Mouse (Mus musculus) granulocyte monocyte progenitor cell, adult 5-6 weeks (primary cell): ENCODE measurements around the gene Etv6. TPM values are rescaled to one million over a fixed set of nuclear protein-coding genes. Genes with fewer than 3 reads are reported as not detected.
A peak's percentile ranks its signal among the peaks of the same experiment; 100 is the strongest.

Source experiments
- ATAC-seq: replicated peaks from 2 replicates; pipeline ENCODE4 v1.8.0; 2016; ENCODE audit warnings: mild to moderate bottlenecking, moderate TSS enrichment, inconsistent platforms; ENCODE audit not compliant: poor library complexity, severe bottlenecking
- total RNA-seq, 2 experiments: library from RNA; stranded (forward) in 1 of 2; stranded (reverse) in 1 of 2; fragments of 200-712, 200-1000 nt in 1 of 2; fragments of >200 nt in 1 of 2; fragmentation: Nextera tagmentation in 1 of 2; gene quantifications; 2 replicates each; pipeline ENCODE4 v1.2.3; 2014 to 2017

Gene Etv6
- total RNA-seq, 2 experiments from 2014 or later: 83.9 to 100 TPM

GRCm38 (mm10) chr6:134226349-134227169 is 191.1 kb downstream of the Etv6 start:
- ATAC-seq: 0 out of 2 replicates have a peak, but pooled peaks have one; percentile 12

DNA sequence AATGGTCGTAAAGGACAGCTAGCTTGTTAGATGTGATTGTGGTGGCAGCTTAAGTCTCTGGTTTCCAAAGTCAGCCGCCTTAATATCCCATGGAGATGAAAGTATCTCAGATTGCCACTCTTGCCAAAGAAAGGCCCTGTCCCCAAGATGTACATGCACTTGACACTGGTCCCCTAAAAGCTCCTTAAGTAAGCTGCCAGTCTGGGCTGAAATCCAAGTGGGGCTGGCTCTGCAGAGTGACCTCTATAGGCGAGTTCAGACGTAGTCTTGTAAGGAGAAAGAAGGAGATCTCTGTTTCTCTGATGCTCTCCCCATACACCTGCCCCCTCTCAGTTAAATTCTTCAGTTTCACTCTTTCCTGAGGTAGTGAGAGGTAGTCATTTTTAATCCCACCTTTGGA is 200.8 kb downstream of the Etv6 start:
- no peak for ATAC-seq

- ATAC-seq: no peak
Measured at GRCm38 (mm10) chr6:134238455-134238854, 203.0 kb downstream of the Etv6 start.

DNA sequence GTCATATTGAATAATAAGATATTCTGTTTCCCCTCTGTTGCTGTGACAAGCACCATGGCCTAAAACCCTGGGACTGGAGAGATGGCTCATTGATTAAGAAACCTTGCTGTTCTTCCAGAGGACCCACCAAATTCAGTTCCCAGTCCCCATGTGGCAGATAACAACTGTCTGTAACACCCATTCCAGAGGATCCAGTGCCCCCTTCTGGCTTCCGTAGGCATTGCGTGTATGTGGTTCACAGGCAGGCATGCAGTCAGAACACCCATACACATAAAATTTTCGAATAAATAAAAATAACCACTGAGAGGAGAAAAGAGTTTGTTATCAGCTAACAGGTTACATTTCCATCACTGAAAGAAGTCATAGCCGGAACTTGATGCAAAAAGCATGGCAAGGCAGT is 205.5 kb downstream of the Etv6 start:
- no peak for ATAC-seq

GRCm38 (mm10) chr6:134243119-134243518 is 207.6 kb downstream of the Etv6 start:
- ATAC-seq: peak; percentile 6; the same call in 1 of the 2 replicates

DNA sequence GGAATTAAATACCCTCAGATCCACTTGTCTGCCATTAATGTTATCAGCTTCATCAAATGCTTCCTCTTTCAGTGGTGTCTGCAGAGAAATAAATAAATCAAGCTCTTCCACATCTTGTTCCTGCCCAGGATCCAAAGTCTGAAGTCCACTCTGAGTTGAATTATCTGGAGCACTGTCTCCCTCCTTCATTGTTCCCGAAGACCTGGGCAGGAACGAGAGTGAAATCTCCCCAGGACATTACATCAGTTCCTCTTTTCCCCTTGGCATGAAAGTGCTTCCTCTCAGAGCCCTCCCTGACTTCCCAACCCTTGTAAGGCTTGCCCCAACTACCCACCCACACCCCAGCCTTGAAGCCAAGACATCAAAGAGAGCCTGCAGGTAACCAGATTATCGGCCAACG is 208.0 kb downstream of the Etv6 start:
- peak; percentile 75 for ATAC-seq

- ATAC-seq: no peak
Measured at GRCm38 (mm10) chr6:134244071-134244470, 208.6 kb downstream of the Etv6 start.

DNA sequence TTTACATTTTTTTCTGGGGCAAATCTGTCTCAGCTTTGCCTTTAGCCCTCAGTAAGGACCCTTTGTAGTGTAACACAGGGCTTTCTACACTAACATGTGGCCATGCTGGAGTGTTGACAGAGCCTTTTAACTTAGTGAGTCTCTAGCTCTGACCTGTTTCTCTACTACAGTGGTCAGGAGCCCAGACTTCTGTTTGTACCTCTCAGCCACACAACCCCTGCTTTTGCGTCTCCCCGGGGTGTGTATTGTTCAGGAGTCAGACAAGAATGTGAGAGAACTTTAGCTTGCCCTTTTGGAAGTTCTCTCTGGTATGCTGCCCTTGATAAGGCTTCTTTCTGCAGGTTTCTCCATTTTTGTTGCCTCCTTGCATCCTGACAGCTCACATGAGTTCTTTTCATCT is 210.6 kb downstream of the Etv6 start:
- ATAC-seq: no peak

DNA sequence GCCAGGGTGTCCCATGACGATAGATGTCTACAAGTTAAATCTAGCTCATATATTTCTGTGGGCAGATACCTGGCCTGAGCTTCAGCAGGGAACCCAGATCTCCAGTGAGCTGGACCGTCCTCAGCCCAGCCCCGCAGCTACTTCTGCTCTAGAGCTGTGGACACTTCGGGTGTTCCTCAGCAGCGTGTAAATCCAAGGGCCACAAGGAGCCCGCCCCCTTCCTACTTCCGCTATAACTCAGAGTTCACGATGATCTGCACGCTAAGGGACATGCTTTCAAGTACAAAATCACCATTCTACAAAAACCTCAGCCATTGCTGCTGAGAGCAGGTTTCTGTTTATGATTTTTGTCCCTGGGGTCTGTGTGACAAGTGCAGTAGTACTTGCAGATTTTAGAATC is 211.8 kb downstream of the Etv6 start:
- ATAC-seq: peak; percentile 71

GRCm38 (mm10) chr6:134248720-134249119 is 213.2 kb downstream of the Etv6 start:
- ATAC-seq: no peak

- no peak for ATAC-seq
Measured at GRCm38 (mm10) chr6:134250764-134251163, 215.3 kb downstream of the Etv6 start.

GRCm38 (mm10) chr6:134251364-134251763 is 215.9 kb downstream of the Etv6 start:
- no peak for ATAC-seq

DNA sequence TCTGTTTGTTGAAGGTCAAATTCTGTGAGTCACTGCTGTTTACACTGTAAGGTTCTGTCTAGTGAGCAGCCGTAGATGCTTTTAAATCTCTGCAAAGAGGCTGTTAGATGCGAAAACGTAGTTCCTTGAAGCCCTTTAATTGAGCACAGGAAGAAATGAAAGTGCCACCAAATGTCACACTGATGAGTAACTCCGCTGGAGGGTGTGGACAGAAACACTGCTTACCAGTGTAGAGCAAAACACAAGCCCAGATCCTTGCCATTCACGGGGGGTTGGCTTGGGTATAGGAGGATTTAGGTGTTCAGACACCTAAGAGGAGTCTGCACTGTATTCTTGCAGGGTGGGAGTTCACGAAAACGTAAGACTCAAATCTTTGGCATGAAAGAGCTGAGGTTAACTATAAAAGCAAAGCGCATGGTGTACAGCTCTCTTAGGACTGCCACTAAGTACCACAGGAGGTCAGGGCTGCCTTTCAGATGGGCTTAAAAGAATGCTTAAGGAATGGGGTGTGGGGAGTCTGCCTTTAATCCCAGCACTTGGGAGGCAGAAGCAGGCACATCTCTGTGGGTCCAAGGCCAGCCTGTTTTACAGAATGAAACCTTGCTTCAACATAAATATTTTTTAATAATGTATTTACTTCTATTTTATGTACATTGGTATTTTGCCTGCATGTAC is 216.7 kb downstream of the Etv6 start:
- no peak for ATAC-seq

DNA sequence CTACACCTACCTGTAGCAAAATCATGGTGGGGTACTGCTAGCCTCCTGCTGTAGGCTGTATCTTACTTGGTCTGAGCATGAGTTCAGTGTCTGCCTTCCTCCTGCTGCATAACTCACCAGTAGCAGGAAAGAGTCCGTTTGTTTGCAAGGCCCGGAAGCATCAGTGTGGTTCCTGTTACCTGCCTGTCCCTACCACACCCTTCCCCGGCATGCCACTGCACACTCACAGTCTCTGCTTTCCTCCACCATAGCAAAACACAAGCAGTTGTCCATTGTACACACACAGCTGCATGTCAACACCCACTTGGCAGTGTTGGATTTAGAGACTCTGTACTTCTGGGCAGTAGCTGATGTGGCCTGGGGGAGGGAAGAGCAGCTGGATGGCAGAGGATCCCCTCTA is 220.9 kb downstream of the Etv6 start:
- ATAC-seq: no peak

DNA sequence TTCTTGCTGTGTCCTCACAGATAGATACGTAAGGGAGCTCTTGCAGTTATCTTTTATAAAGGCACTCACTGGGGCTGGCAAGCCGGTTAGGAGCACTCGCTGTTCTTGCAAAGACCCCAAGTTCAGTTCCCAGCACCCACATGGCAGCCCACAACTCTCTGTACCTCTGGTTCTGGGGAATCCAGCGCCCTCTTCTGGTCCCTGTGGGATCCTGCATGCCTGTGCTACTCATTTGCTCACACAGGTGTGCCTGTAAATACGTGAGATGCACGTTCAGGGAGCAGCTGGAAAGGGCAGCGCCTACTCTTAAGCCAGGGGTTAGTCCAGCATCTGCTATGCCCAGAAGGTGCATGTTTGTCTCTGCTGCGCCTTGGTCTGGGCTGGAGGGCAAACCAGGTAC is 224.4 kb downstream of the Etv6 start:
- ATAC-seq: no peak

DNA sequence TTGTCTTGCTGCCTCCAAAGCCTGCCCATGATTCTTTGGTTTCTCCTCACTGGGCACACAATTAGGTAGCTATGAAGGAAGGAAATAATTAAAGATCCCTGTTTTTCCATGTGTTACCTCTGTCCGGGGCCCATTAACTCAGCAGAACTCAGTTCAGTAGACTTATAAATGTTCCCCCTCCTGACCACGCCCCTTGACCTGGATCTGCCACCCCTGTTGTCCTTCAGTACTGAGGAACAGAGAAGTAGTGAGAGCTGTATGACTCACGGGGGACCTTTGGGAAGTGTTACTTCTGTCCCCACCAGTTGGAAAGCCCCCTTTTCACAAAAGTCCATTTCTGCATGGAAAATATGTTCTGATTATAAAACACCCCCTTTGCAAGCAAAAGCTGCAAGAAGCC is 226.4 kb downstream of the Etv6 start:
- peak; percentile 78 for ATAC-seq

GRCm38 (mm10) chr6:134262383-134262782 is 226.9 kb downstream of the Etv6 start:
- no peak for ATAC-seq

GRCm38 (mm10) chr6:134262911-134263607 is 227.6 kb downstream of the Etv6 start:
- peak; percentile 30 for ATAC-seq

DNA sequence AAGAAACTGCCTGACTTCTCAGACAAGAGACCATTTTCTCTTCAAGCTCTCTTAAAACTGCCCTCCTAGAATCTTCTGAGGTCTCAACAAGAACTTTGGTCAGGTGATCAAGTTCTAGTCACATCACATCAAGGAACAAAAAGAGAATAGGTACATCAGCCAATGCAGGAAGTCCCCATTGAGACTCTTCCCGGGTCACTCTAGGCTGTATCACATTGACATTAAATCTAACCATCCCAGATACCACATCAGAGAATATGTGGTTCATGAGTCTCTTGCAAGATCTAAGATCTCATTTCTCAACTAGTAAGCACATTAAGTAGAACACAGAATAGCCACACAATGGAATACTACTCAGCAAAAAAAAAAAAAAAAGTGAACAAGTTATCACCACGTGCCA is 238.4 kb downstream of the Etv6 start:
- no peak for ATAC-seq

DNA sequence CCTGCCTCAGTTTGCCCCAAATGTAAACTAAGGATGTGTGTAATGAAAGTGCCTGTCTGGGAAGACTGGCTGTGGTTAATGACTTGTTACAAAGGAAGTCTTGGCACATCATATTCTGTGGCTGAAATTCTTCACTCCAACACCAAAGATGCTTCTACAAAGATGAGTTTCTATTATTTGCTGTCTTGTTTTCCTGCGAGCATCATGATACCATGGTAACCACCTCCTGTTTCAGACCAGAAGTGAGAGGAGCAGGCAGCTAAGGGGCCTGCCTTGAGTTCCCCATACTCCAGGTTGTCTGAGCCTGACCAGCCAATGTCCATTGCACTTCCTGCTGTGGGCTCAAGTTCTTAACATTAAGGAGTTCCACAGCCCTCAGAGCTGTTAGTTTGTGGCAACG is 241.5 kb downstream of the Etv6 start:
- peak; percentile 68 for ATAC-seq

DNA sequence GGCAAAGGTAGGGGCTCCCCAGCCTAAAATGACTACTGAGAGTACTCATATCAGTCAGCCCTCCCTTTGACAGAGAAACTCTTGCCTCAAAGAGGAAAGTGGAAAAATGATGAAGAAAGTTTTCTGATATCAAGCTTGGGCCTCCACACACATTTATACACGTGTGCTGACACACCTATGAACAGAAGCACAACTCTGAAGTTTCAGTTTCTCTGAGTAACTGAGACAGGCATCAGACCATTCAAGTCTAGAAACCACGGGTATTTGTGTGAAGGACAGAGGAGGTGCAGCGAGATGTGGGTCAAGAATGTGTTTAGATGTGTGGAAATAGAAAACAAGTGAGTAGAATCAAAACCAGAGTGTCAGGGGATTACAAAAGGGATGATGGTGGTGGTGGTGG is 246.6 kb downstream of the Etv6 start:
- ATAC-seq: no peak
